Mouse (Mus musculus) heart, postnatal 36 days (tissue): ENCODE measurements around the gene Rtn3. TPM values are rescaled to one million over a fixed set of nuclear protein-coding genes. Genes with fewer than 3 reads are reported as not detected.
"Not testable (repeated sequence)": the region's sequence is repeated elsewhere in the genome, so short reads cannot be mapped to it uniquely, and the experiment has no call there.

ENCODE experiments used
- DNase-seq, 2 experiments: peaks; one replicate each; pipeline ENCODE4 v3.0.0; 2021 to 2022
- intact Hi-C: fragments of 180-260 bp; cut with DNase I; formaldehyde crosslinking; loops from one replicate; pipeline ENCODE4 v1.15.1; 2025
- total RNA-seq, 2 experiments: library from RNA; stranded (reverse); gene quantifications; 2 replicates each; pipeline ENCODE4 v1.2.3; 2021

The Rtn3 gene
- total RNA-seq, 2 experiments from 2014 or later, result 75.7 to 76.9 TPM

GRCm38 (mm10) chr19:7424590-7425397 is 58.3 kb downstream of the Rtn3 start:
- DNase-seq, result no peak
- intact Hi-C loops, result no loop called here

DNA sequence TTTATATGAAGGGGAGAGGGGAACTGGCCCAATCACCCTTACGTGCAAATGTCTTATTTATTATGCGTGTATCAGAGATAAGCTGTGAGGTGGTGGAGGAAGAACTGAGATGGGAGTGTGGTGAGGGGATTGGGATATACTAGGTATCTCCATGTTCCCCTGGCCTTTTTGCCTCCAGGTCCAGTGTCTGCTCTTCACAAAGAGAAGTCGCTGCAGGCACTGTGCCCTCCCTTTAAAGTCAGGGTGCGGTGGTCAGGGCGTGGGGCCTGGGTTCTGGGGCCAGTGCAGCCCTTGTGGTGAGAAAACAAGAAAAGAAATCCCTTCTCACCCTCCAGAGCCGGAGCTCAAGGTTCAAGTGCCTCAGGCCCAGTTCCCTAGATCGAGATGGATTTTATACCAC is 59.0 kb downstream of the Rtn3 start:
- intact Hi-C loops, result no loop called here
- no peak for DNase-seq

GRCm38 (mm10) chr19:7423656-7424030 is 59.4 kb downstream of the Rtn3 start:
- DNase-seq, result no peak
- intact Hi-C loops, result no loop called here

GRCm38 (mm10) chr19:7423028-7423655 is 59.9 kb downstream of the Rtn3 start:
- intact Hi-C loops, result no loop called here

DNA sequence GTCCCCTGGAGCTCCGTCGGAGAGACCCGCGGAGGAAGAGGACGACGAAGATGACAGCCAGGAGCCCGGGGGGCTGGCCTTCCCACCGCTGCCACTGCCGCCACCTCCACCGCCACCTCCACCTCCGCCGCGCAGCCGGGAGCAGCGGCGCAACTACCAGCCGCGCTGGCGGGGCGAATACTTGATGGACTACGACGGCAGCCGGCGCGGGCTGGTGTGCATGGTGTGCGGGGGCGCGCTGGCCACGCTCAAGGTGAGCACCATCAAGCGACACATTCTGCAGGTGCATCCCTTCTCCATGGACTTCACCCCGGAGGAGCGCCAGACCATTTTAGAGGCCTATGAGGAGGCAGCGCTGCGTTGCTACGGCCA is 60.4 kb downstream of the Rtn3 start:
- DNase-seq, result peak in 1 of 2 experiments; percentile 19
- intact Hi-C loops, result no loop called here

More at GRCm38 (mm10) chr19:7423028-7423655, 59.9 kb downstream of the Rtn3 start:
- DNase-seq, result peak; percentile 94 to 97

GRCm38 (mm10) chr19:7421602-7422591 is 61.2 kb downstream of the Rtn3 start:
- intact Hi-C loops, result no loop called here
- peak; percentile 34 to 46 for DNase-seq

DNA sequence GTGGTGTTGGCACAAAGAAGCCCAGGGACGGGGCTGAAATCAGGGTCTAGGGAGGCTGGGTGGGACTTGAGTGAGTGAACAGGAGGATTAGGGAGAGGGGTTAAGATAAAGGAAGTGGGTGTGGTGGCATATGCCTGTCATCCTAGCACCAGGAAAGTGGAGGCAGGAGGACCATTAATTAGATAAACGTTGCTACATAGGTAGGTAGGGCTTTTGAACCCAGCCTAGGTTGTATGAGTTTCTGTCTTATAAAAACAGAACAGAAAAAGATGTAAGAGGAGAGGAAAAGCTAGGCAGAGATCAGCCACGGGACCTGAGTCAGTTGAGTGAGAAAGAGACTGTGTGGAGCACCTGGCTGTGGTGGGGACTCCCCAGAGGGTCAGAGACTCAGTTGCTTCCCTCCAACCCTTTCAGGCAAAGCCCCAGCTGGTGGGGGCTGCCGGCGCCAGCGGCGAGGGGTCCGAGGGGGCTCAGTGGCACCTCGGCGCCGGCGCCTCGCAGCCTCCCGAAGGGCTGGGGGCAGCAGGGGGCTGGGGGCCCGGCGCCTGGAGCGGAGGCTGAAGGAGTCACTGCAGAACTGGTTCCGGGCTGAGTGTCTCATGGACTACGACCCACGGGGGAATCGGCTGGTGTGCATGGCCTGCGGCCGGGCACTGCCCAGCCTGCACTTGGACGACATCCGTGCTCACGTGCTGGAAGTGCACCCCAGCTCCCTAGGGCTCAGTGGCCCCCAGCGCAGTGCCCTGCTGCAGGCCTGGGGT is 62.1 kb downstream of the Rtn3 start:
- intact Hi-C loops, result no loop called here
- DNase-seq, result no peak

GRCm38 (mm10) chr19:7420108-7420507 is 63.0 kb downstream of the Rtn3 start:
- no peak for DNase-seq
- intact Hi-C loops, result no loop called here

- no peak for DNase-seq
- intact Hi-C loops, result loop anchor here (2.0 to 5.0 kb wide), 3 partner anchors 78 to 352 kb away; partner anchors contain the start of gene Mark2
Observed at GRCm38 (mm10) chr19:7419134-7419533, 63.9 kb downstream of the Rtn3 start.

- intact Hi-C loops, result loop anchor here (1.0 to 5.0 kb wide), 5 partner anchors 77 to 351 kb away; partner anchors contain the start of genes Mark2 and Naa40
- peak; percentile 90 to 91 for DNase-seq
Observed at GRCm38 (mm10) chr19:7417911-7418849, 64.9 kb downstream of the Rtn3 start.

GRCm38 (mm10) chr19:7416834-7417735 is 66.0 kb downstream of the Rtn3 start, which contains the start of gene 2700081O15Rik:
Gene 2700081O15Rik (plus strand): TSS chr19:7417625.
- intact Hi-C loops, result loop anchor here (1.0 to 5.0 kb wide), 4 partner anchors 17 to 350 kb away; partner anchors contain the start of gene Naa40
- DNase-seq, result peak; percentile 77 to 89

- DNase-seq, result peak in 1 of 2 experiments; percentile 20
- intact Hi-C loops, result loop anchor here (1.0 to 5.0 kb wide), 4 partner anchors 16 to 349 kb away; partner anchors contain the start of gene Naa40
Observed at GRCm38 (mm10) chr19:7415916-7416833, 66.9 kb downstream of the Rtn3 start.

- intact Hi-C loops, result no loop called here
- no peak for DNase-seq
Observed at GRCm38 (mm10) chr19:7412361-7412760, 70.7 kb downstream of the Rtn3 start.

DNA sequence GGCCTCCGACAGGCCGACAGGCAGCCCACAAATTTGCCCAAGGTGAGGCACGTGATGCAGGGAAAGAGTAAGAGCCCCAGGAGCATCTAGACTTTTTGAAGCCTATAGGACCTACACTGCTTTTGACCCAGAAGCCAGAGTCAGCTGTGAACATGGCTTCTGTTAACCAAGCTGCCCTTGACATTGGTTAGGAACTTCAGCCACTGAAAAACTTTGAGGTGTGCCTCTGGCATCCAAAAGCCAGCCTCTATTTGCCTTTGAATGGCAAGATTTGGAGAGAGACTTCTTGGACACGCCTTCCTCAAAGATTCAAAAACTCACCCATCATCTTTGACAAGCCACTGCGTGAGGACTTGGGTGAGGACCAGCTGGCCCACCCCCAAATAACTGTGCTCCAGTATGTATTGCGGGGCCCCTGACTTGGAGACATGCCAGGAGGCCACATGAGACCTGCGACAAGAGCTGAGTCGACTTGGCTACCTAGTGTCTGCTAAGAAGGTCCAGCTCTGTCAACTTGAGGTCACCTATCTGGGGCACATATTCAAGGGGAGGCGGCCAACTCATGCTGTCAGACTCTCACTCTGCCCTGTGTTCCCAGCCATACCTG is 78.4 kb downstream of the Rtn3 start:
- intact Hi-C loops, result no loop called here
- DNase-seq, result no peak

GRCm38 (mm10) chr19:7400635-7401034 is 82.4 kb downstream of the Rtn3 start:
- intact Hi-C loops, result loop anchor here (1.0 kb wide), 1 partner anchor 16 kb away; no protein-coding TSS in a partner anchor
- DNase-seq, result peak; percentile 28 to 33

- intact Hi-C loops, DNase-seq: not testable (repeated sequence)
Observed at GRCm38 (mm10) chr19:7398898-7399297, 84.2 kb downstream of the Rtn3 start.
